Mouse (Mus musculus): ENCODE results near the gene Bcl11a. TPM values are rescaled to one million over a fixed set of nuclear protein-coding genes. Genes with fewer than 3 reads are reported as not detected.

Bcl11a gene
- total RNA-seq, 4 experiments from 2014 or later, result 0.07 to 0.17 TPM; not detected in 2

- DNase-seq (ENCODE audit: low spot score in 2 of 2), result no peak
Measured at GRCm38 (mm10) chr11:24148545-24148944, 70.7 kb downstream of the Bcl11a start.

GRCm38 (mm10) chr11:24149462-24150220 is 71.8 kb downstream of the Bcl11a start:
- DNase-seq (ENCODE audit: low spot score in 2 of 2), result no peak

- DNase-seq (ENCODE audit: low spot score in 2 of 2), result no peak
Measured at GRCm38 (mm10) chr11:24152076-24152784, 74.4 kb downstream of the Bcl11a start.

GRCm38 (mm10) chr11:24153049-24153448 is 75.2 kb downstream of the Bcl11a start:
- no peak for DNase-seq (ENCODE audit: low spot score in 2 of 2)

GRCm38 (mm10) chr11:24158026-24158425 is 80.2 kb downstream of the Bcl11a start:
- no peak for DNase-seq (ENCODE audit: low spot score in 2 of 2)

GRCm38 (mm10) chr11:24159656-24160055 is 81.8 kb downstream of the Bcl11a start:
- DNase-seq (ENCODE audit: low spot score in 2 of 2), result no peak

- no peak for DNase-seq (ENCODE audit: low spot score in 2 of 2)
Measured at GRCm38 (mm10) chr11:24161458-24161857, 83.6 kb downstream of the Bcl11a start.

- DNase-seq (ENCODE audit: low spot score in 2 of 2), result no peak
Measured at GRCm38 (mm10) chr11:24162056-24162455, 84.2 kb downstream of the Bcl11a start.

GRCm38 (mm10) chr11:24163072-24163471 is 85.2 kb downstream of the Bcl11a start:
- no peak for DNase-seq (ENCODE audit: low spot score in 2 of 2)

- DNase-seq (ENCODE audit: low spot score in 2 of 2), result no peak
Measured at GRCm38 (mm10) chr11:24164065-24164464, 86.2 kb downstream of the Bcl11a start.

GRCm38 (mm10) chr11:24171675-24172285 is 93.9 kb downstream of the Bcl11a start:
- DNase-seq (ENCODE audit: low spot score in 2 of 2), result no peak

GRCm38 (mm10) chr11:24172585-24172984 is 94.7 kb downstream of the Bcl11a start:
- no peak for DNase-seq (ENCODE audit: low spot score in 2 of 2)

GRCm38 (mm10) chr11:24174161-24174792 is 96.4 kb downstream of the Bcl11a start:
- DNase-seq (ENCODE audit: low spot score in 2 of 2), result no peak

GRCm38 (mm10) chr11:24177458-24177857 is 99.6 kb downstream of the Bcl11a start:
- DNase-seq (ENCODE audit: low spot score in 2 of 2), result no peak

GRCm38 (mm10) chr11:24178823-24179476 is 101.1 kb downstream of the Bcl11a start:
- DNase-seq (ENCODE audit: low spot score in 2 of 2), result no peak

GRCm38 (mm10) chr11:24180040-24180439 is 102.2 kb downstream of the Bcl11a start:
- no peak for DNase-seq (ENCODE audit: low spot score in 2 of 2)

GRCm38 (mm10) chr11:24183501-24183900 is 105.6 kb downstream of the Bcl11a start:
- no peak for DNase-seq (ENCODE audit: low spot score in 2 of 2)

GRCm38 (mm10) chr11:24184932-24185331 is 107.1 kb downstream of the Bcl11a start:
- no peak for DNase-seq (ENCODE audit: low spot score in 2 of 2)

- no peak for DNase-seq (ENCODE audit: low spot score in 2 of 2)
Measured at GRCm38 (mm10) chr11:24190411-24190810, 112.6 kb downstream of the Bcl11a start.

GRCm38 (mm10) chr11:24196460-24197190 is 118.8 kb downstream of the Bcl11a start:
- no peak for DNase-seq (ENCODE audit: low spot score in 2 of 2)

GRCm38 (mm10) chr11:24197424-24197823 is 119.6 kb downstream of the Bcl11a start:
- DNase-seq (ENCODE audit: low spot score in 2 of 2), result no peak
